Mouse (Mus musculus): ENCODE results near the gene Vipr1.

Vipr1 gene

DNA sequence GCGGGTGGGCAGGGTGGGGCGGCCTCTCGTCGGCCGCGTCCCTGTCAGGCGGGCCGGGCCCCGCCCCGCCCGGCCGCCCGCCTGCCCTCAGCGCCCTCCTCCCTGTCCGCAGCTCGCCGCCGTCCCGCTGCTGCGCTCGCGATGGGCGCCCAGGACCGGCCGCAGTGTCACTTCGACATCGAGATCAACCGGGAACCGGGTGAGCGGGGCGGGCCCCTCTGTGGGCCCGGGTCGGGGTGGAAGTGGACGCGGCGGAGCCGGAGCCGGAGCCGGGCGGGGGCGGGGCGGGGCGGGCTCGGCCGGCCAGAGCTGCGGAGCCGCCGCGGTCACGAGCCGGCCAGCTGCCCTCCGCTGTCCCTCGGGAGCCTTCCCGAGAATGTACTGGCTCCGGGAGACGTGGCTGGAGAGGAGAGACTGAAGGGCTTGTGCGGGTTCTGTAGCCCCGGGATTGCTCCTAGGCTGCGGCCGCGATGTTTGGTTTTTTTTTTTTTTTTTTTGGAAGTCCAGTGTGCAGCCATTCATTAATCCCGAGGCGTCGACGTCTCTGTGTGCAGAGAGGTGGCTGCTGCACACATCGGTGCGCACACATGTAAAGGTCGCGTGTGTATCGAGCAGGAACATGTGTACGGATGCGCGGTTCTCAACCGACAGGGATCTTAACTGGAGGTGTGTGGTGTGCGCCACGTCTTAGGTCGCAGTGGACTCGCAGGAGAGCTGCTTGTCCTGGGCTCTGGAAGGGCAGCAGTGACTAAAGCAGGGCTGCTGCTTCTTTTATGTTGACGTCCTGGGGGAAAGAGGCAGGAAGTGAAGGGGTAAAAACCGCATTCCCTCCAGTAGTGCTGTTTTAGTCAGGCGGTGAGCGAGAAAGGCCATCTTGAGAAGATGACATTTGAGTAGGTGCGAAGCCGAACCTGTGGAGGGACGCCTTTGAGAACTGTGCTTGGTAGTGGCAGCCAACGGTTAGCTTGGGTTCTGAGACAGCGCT is 77.1 kb downstream of the Vipr1 start:
- no peak for DNase-seq

Data from kidney, postnatal 4 days (tissue).